Mouse (Mus musculus) heart, postnatal 0 days (tissue): ENCODE data around the gene Atg16l2.

Experiments used
- CTCF ChIP-seq: IDR thresholded peaks from 2 replicates; pipeline ENCODE4 v1.5.1; 2016; ENCODE audit warnings: antibody characterized with exemption, control low read depth, low read depth
- EP300 ChIP-seq: IDR thresholded peaks from 2 replicates; pipeline ENCODE4 v1.6.1; 2016; ENCODE audit warnings: antibody characterized with exemption, low read depth

DNA sequence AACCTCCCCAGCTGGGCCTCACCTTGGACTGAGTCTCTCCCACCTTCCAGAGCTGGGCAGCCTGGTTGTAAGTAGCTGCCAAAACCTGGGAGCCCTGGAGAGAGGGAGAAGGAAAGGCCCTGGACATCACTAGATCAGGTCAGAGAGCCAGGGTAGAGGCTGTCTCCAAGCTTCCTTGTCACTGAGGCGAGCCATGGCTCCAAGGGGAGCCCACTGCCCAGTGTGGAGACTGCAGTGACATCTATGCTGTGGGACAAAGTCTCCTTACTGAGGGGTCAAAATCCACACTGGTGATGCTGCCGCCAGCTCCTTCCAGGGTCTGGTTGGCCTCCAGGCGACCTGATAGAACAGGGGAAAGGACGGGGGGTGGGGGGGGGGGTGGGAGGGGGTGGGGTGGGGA is 10.0 kb downstream of the Atg16l2 start:
- TF ChIP-seq CTCF (no peak), EP300 (no peak)
